Mouse (Mus musculus) neural tube, embryonic 12.5 days (tissue): ENCODE results near the gene Ttc6. TPM values are rescaled to one million over a fixed set of nuclear protein-coding genes. Genes with fewer than 3 reads are reported as not detected.

Source experiments
- ATAC-seq: fragments of 200-750 bp; cut with Nextera tagmentation; 2 replicates; pipeline ENCODE4 v1.8.0; 2017; ENCODE audit warnings: low read depth, mild to moderate bottlenecking, moderate TSS enrichment, moderate library complexity; ENCODE audit not compliant: low FRiP score
- H3K27ac ChIP-seq: fragments of 300-500 bp; sonication (generic); 2 replicates; pipeline ENCODE4 v1.5.1; 2016
- H3K27me3 ChIP-seq: fragments of 300-500 bp; sonication (generic); replicated peaks from 2 replicates; pipeline ENCODE4 v1.6.1; 2016; ENCODE audit warnings: mild to moderate bottlenecking
- H3K36me3 ChIP-seq: fragments of 300-500 bp; sonication (generic); 2 replicates; pipeline ENCODE4 v1.6.1; 2016; ENCODE audit warnings: mild to moderate bottlenecking
- H3K4me1 ChIP-seq: fragments of 300-500 bp; sonication (generic); 2 replicates; pipeline ENCODE4 v1.6.1; 2016
- H3K4me2 ChIP-seq: fragments of 300-500 bp; sonication (generic); replicated peaks from 2 replicates; pipeline ENCODE4 v1.6.1; 2016; ENCODE audit warnings: mild to moderate bottlenecking
- H3K4me3 ChIP-seq: fragments of 300-500 bp; sonication (generic); 2 replicates; pipeline ENCODE4 v1.5.1; 2016
- H3K9ac ChIP-seq: fragments of 300-500 bp; sonication (generic); 2 replicates; pipeline ENCODE4 v1.6.1; 2016; ENCODE audit warnings: mild to moderate bottlenecking
- H3K9me3 ChIP-seq: fragments of 300-500 bp; sonication (generic); 2 replicates; pipeline ENCODE4 v1.6.1; 2016; ENCODE audit warnings: mild to moderate bottlenecking
- WGBS: fragments of 180-500 bp; shearing (Covaris S2); methylation state at CpG from one replicate; pipeline ENCODE4 v1.1.7; 2016; 5-methylcytosine and 5-hydroxymethylcytosine counted together
- polyA plus RNA-seq: library from polyadenylated mRNA; unstranded; fragments of >200 nt; fragmentation: Nextera tagmentation; extraction: Ambion mirVana; gene quantifications from 2 replicates; pipeline ENCODE4 v1.2.1, GENCODE M21; 2016

Ttc6 gene
- polyA plus RNA-seq, 1 experiment from 2014 or later: 0.77 TPM

DNA sequence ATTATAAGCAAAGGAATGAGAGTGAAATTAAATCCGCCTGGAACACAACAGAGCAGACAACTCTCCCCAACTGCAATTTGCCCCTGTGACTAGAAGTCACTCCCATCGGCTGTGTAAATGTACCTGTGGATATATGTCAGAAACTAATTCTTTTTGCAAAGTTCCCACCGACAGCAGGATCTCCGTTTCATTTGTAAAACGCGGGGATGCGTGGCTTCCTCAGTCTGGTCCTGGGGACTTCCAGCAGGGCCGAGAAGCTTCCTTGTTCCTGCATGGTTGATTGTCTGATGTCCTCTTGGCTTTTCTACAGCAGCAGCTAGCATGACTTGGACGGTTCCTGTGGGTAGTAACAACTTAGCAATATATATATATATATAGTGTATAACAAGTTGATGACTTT is 16.0 kb upstream of the Ttc6 start:
- no peaks in the 10 kb centered on the region for H3K9me3 ChIP-seq
- 2% methylated on average over 9 of the region's 9 CpGs for WGBS
- no peak overlapping the region for H3K27ac ChIP-seq
- H3K27me3 ChIP-seq: peaks cover 95% of the 10 kb centered on the region
- H3K9ac ChIP-seq: no peak overlapping the region
- H3K4me1 ChIP-seq: peaks cover 16% of the 10 kb centered on the region
- ATAC-seq: no peak
- no peak overlapping the region for H3K4me2 ChIP-seq
- no peak overlapping the region for H3K4me3 ChIP-seq
- no peaks in the 10 kb centered on the region for H3K36me3 ChIP-seq

DNA sequence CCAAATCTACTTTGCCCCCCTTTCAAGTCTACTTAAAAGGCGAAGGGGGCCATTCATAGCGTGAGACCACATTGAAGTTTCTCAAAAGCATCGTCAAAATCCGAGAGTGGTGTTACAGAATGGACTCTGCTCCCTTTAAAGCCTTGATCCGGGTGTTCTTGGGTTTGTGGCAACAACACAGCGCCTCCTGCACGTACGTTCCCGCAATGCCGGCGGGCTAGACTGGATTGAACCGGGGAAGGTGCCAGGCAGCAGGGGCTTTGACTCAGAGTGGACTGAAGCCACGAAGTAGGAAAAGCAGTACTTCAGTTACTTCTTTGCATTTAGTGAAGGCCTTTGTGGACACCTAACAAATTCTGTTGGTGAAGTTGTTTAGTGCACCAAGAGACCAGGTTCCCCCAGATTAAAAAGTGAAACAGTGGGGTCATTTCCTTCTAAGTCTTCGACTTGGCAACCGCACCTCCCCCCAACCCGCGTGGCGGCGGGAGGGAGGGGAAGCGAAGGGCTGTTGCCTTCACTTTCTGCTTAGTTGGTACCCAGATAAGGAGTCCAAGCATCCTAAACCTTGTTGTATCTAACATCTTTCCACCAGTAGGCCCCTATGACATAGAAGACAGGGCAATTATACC is 15.4 kb upstream of the Ttc6 start:
- H3K4me2 ChIP-seq: no peak overlapping the region
- no peak overlapping the region for H3K9ac ChIP-seq
- H3K9me3 ChIP-seq: no peaks in the 10 kb centered on the region
- peaks cover 16% of the 10 kb centered on the region for H3K4me1 ChIP-seq
- no peak for ATAC-seq
- no peaks in the 10 kb centered on the region for H3K36me3 ChIP-seq
- peaks cover 95% of the 10 kb centered on the region for H3K27me3 ChIP-seq
- H3K4me3 ChIP-seq: no peak overlapping the region
- under 1% methylated on average over 20 of the region's 20 CpGs for WGBS
- no peak overlapping the region for H3K27ac ChIP-seq

DNA sequence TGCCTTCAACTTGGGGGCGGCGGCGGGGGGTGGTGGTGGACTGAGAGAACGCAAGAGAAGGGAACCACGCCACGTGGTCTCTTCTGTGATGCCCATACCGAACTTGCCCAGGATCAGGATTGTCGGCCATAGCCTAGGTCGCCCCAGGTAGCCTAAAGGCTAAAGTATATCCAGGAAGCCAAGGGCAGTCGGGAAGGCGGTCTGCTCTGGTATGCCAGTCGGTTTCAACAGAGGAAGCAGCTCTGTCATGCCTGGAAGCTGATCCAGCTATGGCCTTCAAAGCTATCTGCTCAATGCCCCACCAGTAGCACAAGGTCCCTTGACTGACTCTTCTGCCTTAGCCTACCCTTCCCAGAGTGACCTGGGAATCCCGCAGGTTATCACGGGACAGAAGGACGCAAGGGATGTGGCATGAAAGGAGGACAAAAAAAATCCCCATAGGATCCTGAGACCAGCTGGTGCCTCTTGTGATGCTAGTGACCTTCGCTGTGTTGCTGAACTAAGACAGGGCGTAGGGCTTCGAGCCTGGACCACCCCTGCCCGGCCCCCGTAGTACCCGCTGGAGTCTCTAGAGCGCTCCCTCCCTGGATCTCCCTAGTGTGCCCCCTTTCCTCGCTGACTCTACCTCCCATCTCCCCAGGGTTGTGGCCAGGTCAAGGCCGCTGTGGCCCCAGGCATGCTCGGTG is 14.8 kb upstream of the Ttc6 start:
- Histone ChIP-seq H3K27ac (no peak overlapping the region), H3K27me3 (peaks cover 98% of the 10 kb centered on the region), H3K36me3 (no peaks in the 10 kb centered on the region), H3K9ac (no peak overlapping the region), H3K4me2 (no peak overlapping the region), H3K9me3 (no peaks in the 10 kb centered on the region), H3K4me3 (no peak overlapping the region), H3K4me1 (peaks cover 16% of the 10 kb centered on the region)
- ATAC-seq: no peak
- WGBS: 2% methylated on average over 25 of the region's 25 CpGs

DNA sequence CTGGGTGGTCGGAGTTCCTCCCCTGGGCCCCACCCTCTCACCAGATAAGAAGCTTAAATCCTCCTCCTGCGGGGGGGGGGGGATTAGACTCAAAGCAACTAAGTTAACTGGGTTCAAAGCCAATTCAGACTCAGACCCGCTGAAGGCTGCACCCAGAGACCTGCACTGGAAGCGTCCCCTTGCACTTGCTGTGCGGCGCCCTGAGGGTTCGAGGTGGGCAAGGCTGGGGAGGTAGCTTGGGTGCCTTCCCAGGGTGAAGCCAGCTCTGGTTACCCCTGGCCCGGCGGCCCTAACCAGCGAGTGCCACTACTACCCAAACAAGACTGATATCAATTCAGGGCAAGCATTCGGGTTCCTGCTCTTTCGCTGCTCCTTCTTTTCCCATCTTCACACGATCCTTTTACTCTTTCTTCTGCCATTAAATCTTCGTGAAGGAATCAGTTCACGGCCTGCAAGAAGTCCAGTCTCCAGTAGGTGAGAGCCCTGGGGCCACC is 14.2 kb upstream of the Ttc6 start:
- Histone ChIP-seq H3K4me2 (no peak overlapping the region), H3K36me3 (no peaks in the 10 kb centered on the region), H3K27me3 (peaks cover 98% of the 10 kb centered on the region), H3K27ac (no peak overlapping the region), H3K9me3 (no peaks in the 10 kb centered on the region), H3K4me3 (no peak overlapping the region), H3K9ac (no peak overlapping the region), H3K4me1 (peaks cover 16% of the 10 kb centered on the region)
- under 1% methylated on average over 15 of the region's 15 CpGs for WGBS
- no peak for ATAC-seq

DNA sequence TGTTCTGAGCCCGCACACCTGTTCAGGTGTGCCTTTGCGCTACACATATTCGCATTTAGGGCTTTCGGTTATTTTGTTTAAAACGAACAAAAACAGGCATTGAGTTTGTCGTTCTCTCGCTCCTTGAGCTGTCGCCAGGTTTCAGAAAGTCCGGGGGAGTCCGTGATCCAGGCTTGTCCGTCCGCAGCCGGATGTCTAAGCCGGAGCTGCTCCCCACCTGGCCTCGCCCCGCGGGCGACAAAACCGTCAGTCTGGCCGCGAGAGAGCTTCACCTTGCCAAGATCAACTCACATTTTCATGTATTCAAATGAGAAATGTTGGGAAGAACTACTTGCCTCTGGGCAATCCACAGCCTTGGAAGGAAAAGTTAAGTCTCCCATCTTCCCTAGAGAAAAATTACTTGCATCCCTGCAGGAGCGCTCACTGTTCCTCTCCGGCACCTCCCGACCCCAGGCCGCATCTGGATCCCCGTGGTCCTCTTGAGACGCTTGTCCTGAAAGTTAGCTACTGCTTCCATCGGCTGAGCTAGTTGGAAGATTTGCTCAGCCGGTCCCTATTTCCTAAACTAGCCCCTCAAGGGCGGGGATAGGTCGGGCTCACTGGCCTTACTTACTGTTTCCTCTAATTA is 13.6 kb upstream of the Ttc6 start:
- H3K36me3 ChIP-seq: no peaks in the 10 kb centered on the region
- no peaks in the 10 kb centered on the region for H3K9me3 ChIP-seq
- no peak overlapping the region for H3K9ac ChIP-seq
- no peak for ATAC-seq
- H3K4me1 ChIP-seq: peaks cover 14% of the 10 kb centered on the region
- H3K4me3 ChIP-seq: no peak overlapping the region
- H3K27ac ChIP-seq: no peak overlapping the region
- WGBS: 2% methylated on average over 31 of the region's 31 CpGs
- peaks cover 98% of the 10 kb centered on the region for H3K27me3 ChIP-seq
- H3K4me2 ChIP-seq: no peak overlapping the region

DNA sequence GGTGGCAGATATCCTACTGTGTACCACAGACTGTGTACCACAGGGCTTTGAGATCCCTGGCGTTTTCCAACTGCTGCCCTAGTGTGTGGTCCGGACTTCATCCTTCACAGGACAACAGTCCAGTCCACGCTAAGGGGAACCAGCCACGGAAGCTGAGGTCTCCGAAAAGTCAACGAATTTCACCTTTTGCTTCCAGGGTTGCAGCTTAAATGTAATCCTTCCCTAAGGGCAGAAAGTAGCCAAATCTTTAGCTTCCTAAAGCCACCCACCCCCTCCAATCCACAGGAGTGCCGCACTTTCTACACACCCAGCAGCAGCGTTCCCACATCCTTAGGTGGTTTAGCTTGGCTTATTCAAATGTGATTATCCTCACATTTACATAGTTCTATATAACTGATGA is 13.0 kb upstream of the Ttc6 start:
- Histone ChIP-seq H3K4me1 (peaks cover 10% of the 10 kb centered on the region), H3K4me2 (no peak overlapping the region), H3K27me3 (peaks cover 100% of the 10 kb centered on the region), H3K9me3 (no peaks in the 10 kb centered on the region), H3K9ac (no peak overlapping the region), H3K36me3 (no peaks in the 10 kb centered on the region), H3K4me3 (no peak overlapping the region), H3K27ac (no peak overlapping the region)
- ATAC-seq: no peak
- WGBS: 2% methylated on average over 8 of the region's 8 CpGs

DNA sequence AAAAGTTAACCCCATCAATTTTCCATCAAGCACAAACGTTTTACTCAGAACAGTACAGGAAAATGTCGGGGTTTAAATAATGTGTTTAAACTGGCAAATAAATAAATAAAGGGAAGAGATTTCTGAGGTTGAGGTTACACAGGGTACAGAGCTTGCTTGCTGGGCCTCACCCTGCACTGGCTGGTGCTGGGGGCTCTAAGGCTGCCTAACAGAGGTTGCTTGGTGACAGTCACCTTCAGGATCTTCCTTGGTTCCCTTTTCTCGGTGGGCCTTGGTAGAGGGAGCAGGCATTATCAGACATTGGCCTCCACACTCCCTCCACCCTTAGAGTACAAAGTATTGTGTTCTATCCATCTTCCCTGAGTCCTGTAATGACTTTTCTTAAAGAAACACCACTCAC is 11.6 kb upstream of the Ttc6 start:
- no peak for ATAC-seq
- Histone ChIP-seq H3K4me2 (no peak overlapping the region), H3K4me3 (no peak overlapping the region), H3K9me3 (no peaks in the 10 kb centered on the region), H3K36me3 (no peaks in the 10 kb centered on the region), H3K4me1 (no peaks in the 10 kb centered on the region), H3K27ac (no peak overlapping the region), H3K27me3 (peaks cover 89% of the 10 kb centered on the region), H3K9ac (no peak overlapping the region)
- WGBS: 10% methylated on average over 3 of the region's 3 CpGs

DNA sequence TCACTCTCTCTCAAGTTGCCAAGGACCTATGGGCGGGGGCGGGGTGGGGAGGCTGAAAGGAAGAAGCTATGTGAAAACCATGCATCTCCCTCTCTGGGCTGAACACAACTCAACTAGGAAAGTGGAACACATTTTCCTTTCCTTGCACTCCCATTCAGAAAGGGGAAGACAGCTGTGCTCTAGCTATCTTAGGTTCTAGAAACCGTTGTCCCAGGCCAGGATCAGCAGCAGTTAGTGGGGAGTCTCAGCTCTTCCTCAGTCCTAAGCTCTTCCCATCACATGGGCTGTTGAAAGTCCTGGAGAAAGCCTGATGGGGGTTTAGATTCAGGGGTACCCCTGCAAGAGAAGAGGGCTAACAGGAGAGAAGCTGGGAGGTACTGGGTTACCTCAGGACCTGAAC is 9.8 kb upstream of the Ttc6 start:
- Histone ChIP-seq H3K9me3 (no peaks in the 10 kb centered on the region), H3K9ac (no peak overlapping the region), H3K27me3 (peaks cover 71% of the 10 kb centered on the region), H3K36me3 (no peaks in the 10 kb centered on the region), H3K4me1 (no peaks in the 10 kb centered on the region), H3K27ac (no peak overlapping the region), H3K4me2 (no peak overlapping the region), H3K4me3 (no peak overlapping the region)
- no peak for ATAC-seq
- 32% methylated on average over 3 of the region's 3 CpGs for WGBS

DNA sequence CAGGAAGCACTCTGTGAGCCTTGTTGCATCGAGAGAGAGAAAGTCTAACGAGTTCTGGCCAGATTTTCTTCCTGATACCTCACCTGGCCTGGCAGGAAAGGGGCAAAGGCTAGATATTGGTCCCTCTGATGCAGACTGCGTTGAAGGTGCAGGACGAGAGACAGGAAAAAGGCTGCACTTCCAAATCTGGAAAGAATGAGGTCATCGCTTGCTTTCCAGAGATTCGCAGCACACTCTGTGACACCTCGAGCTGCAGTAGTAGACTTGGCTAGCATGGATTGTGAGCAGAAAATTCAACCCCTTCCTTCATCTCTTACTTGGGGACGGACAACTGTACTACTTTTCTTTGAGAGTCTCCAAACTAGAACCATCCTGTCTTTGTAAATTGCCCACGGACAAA is 7.9 kb downstream of the Ttc6 start:
- H3K4me3 ChIP-seq: no peak overlapping the region
- WGBS: 47% methylated on average over 9 of the region's 9 CpGs
- H3K27me3 ChIP-seq: peaks cover 25% of the 10 kb centered on the region
- H3K27ac ChIP-seq: no peak overlapping the region
- H3K4me2 ChIP-seq: no peak overlapping the region
- H3K36me3 ChIP-seq: no peaks in the 10 kb centered on the region
- no peaks in the 10 kb centered on the region for H3K4me1 ChIP-seq
- no peak for ATAC-seq
- no peak overlapping the region for H3K9ac ChIP-seq
- H3K9me3 ChIP-seq: no peaks in the 10 kb centered on the region

DNA sequence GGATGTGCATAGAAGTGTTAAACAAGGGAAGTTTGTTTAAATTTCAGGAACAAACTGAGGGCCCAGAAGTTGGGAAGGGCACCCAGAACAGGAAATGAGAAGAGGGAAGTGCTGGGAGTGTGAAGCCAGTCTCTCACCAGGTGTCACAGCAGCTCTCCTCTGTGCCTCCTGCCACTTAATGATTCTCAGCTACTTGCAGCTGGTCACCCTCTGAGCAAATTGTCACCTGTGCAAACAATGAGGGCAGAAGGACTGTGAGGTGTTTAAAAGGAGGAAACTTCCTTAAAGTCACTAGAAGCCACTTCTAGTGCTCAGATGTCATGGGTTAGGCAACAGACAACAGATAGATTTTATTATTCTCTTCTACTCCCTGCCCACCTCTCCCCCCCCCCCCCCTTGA is 8.5 kb downstream of the Ttc6 start:
- Histone ChIP-seq H3K4me3 (no peak overlapping the region), H3K27me3 (peaks cover 25% of the 10 kb centered on the region), H3K9me3 (0 out of 2 replicates have a peak, but pooled peaks cover under 1% of the 10 kb centered on the region), H3K27ac (no peak overlapping the region), H3K9ac (no peak overlapping the region), H3K36me3 (no peaks in the 10 kb centered on the region), H3K4me1 (no peaks in the 10 kb centered on the region), H3K4me2 (no peak overlapping the region)
- no peak for ATAC-seq

DNA sequence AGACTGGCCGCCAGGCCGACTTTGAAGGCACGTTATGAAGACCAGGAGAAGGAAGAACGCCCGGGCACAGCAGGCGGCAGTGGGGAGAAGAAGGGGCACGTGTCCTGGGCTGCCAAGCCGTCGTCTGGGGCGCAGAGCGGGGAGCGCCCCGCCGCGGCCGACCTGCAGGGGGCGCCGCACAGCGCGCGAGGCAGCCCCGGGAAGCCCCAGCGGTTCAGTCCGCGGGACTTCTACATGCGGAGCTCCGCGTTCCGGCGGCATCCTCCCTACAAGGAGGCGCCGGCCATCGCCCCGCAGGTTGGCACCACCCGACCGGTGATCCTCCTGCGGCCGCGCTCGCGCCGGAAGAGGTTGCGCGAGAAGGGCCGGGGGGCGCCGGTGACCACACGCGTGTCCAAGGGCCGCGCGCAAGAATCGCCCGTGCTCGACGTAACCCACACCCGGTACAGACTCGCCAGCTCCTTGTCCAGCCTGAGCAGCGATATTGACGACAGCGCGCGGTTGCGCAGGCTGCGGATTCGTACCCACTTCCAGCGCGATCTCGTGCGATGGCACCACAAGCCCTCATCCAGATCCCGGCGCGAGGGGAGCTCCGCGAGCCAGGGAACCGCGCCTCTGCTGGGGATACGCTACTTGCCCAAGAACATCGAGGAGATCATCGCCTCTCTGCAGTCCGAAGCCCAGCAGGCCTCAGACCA is 12.2 kb downstream of the Ttc6 start:
- H3K9ac ChIP-seq: 0 out of 2 replicates have a peak overlapping the region, but pooled peaks have one; percentile 42
- H3K4me2 ChIP-seq: peak overlapping the region; percentile 80
- no peaks in the 10 kb centered on the region for H3K36me3 ChIP-seq
- no peak overlapping the region for H3K27ac ChIP-seq
- H3K9me3 ChIP-seq: 0 out of 2 replicates have a peak, but pooled peaks cover 3% of the 10 kb centered on the region
- WGBS: 1% methylated on average over 81 of the region's 81 CpGs
- ATAC-seq: peak; percentile 92
- peaks cover 25% of the 10 kb centered on the region for H3K27me3 ChIP-seq
- peak overlapping the region; percentile 49 for H3K4me3 ChIP-seq
- no peaks in the 10 kb centered on the region for H3K4me1 ChIP-seq

DNA sequence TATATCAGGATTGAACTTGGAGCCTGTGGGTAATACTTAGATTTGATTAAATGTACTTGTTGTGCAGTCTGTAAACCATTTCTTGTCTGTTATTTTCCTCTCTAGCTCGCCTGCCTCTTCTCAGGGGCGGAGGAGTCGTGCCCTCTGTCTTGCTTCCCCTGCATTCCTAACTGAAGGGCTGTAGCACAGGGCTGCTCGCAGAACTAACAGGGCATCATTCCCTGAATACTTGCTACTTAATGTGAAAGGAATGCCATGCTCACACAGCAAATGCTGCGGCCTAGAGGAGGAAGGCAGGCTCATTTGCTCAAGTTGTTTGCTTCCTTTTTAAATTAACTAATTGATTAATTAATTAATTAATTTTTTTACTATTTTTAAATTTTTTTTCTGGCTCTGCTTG is 43.7 kb downstream of the Ttc6 start:
- Histone ChIP-seq H3K27me3 (no peaks in the 10 kb centered on the region), H3K9ac (no peak overlapping the region), H3K4me1 (no peaks in the 10 kb centered on the region), H3K4me3 (no peak overlapping the region), H3K36me3 (no peaks in the 10 kb centered on the region), H3K9me3 (no peaks in the 10 kb centered on the region), H3K27ac (no peak overlapping the region), H3K4me2 (no peak overlapping the region)
- whole genome bisulfite sequencing: 74% methylated on average over 5 of the region's 5 CpGs
- ATAC-seq: no peak
